Mouse (Mus musculus) R1 (cell line): ENCODE data around the gene H2afx.
"Not testable (repeated sequence)": the region's sequence is repeated elsewhere in the genome, so short reads cannot be mapped to it uniquely, and the experiment has no call there.

Source experiments
- DNase-seq: peaks from one replicate; pipeline ENCODE4 v3.0.0-alpha.2; 2018; ENCODE audit warnings: low read depth, low spot score

H2afx gene

DNA sequence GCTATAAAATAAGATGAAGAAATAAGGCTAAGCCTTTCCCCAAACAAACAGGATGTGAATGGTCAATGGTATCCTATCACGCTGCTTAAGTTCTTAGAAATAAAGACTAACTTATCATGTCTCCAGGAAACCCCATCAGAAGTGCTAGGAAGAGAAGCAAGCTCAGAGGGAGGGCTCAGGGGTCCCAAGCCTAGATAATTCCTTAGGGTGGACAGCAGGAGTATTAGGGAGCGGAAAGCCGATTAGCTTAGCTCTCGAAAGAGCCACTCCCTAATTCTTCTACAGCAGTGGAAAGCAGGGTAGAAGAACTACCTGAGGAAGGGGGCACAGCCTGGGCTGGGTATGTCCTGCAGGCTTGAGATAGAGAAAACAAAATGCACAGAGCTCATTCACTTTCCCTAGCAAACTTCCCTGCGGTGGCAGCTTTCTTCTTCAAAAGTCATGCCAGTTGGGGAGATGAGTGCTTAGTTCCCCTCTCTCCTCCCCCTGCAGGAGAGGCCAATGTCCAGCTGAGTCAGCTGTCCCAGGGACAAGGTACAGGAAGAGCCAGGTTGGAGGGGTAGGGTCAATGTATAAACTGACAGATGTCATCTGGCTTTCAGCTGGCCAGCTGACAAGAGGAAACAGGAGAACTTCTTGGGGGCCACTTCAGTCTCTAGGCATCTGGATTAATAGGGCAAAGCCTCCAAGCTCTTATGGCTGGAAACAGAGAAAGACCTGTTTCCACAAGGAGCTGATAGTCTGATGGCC lies 16.2 kb upstream of the H2afx start:
- no peak for DNase-seq

DNA sequence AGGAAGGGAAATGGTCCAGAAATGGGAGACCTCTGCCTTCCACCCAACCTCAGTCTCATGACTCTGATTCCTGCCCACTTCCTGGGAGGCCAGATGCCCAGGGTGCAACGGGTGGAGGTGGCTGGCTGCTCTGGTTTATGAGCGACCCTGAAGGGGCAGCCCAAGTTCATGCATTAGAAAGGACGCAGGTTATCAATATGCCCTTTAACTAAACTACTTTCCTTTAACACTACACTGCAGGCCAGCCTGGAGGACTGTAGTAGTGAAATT lies 15.7 kb upstream of the H2afx start:
- DNase-seq: no peak

DNA sequence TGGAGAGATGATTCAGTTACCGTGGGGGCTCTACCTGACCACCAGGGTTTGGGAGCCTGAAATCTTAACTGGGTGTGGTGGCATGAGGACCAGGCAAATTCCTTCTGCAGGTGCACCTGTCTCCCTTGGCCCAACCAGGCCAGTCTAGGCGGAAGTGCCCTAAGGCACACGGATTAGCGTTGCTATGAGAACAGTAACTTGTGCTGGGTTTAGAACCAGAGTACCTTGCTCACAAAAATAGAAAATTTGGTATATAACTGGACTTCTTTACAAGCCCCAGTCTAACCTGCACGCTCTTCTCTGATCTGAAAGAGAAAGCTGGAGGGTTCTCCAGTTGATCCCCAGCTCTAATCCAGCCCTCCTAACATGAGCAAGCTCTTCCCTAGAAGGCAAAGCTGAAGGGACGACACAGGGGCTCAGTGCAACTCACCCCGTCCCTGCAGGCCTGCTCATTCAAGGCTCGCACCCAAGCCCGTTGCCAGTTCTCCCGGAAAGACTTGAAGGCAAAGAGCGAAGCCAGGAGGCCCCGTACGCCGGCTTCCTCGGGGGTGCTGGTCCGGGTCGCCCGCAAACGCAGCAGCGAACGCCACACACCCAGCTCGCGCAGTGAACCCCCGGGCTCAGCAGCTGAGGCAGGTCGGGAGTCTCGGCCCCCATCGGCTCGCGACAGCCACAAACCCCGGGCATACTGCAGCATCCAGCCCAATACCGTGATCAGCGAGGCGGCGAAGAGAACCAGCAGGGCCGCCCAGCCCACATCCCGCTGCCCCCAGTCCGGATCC lies 15.2 kb upstream of the H2afx start:
- DNase-seq: peak; percentile 36

DNA sequence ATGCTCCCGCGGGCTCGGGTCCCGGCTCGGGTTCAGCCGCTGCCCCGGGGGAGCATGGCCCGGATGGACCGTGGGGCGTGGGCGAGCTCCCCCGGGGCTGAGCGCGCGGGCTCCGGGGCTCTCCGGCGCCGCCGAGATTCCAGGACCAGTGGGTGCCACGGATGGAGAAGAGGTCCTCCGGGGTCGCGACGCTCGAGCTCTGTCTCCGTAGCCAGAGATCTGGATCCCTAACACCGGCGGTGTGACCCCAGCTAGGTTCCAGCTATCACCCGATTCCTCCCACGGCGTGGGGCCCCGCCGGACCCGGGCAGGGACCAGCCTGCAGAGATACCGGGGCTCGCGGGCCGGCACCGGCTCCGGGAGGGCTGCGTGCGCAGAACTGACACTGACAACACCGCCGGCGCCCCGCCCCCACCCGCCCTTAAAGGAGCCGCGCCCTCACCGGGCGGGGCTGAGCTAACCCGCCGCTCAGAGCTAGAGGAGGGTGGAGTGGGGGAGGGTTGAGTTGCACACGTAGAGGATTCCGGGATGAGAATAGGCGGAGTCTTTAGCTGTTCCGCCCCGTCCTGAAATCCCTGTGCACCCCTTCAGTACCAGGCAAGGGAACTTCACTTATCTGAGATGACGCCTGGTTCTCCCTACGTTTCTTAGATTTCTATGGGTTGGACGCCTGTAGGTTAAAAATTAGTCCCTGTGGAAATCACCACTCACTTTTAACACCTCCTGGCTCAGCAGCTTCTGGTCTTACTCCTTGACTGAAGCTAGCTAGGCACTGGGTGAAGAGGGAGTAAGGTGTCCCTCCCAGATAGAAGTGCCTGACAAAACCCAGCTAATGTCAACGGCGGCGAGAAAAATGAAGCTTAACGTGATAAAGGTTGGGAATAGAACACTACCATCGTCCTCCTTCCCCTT lies 14.4 kb upstream of the H2afx start, which contains the start of gene C2cd2l:
Gene C2cd2l (minus strand): TSS at position 399 of the 912 bp plus-strand sequence.
- peak; percentile 98 for DNase-seq

DNA sequence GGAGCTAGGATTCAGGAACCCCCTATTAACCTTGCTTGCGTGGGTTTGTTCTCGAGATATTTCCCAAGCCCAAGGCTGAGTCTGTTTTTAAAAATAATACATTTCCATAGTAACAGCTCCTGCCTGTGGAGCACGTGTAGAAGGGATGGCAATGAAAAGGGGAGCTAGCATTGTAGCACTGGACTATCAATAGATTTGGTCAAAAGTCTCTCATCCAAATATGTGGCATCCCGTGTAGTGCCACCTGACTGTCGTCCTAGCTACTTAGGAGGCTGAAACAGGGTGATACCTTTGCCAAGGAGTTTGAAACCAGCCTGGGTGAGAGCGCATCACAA lies 13.7 kb upstream of the H2afx start:
- DNase-seq: no peak

DNA sequence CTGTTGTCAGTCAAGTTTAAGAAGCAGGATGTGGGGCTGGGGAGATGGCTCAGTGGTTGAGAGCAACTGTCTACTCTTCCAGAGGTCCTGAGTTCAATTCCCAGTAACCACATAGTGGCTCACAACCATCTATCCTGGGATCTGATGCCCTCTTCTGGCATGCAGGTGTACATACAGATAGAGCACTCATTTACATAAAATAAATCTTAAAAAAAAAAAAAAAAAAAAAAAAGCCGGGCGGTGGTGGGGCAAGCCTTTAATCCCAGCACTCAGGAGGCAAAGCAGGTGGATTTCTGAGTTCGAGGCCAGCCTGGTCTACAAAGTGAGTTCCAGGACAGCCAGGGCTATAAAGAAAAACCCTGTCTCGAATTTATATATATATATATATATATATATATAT lies 10.8 kb upstream of the H2afx start:
- DNase-seq: peak; percentile 23

DNA sequence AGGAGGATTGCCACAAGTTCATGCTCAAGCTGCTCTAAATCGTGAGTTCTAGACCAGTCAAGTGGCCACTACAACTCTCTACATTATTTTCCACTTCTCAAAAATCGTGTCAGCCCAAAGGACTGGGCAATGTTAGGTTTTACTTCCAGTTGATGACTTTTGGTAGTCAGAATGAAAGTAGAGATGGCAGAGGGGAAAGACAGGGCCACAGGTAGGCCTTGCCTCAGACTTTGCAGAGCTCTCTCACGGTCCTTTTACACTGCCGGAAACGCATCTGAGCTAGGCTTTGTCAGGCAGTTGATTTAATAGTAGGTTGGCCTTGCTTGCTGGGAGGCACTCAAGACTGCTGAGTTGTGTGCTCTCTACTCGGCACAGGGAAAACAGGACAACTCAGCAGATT lies 10.3 kb upstream of the H2afx start:
- no peak for DNase-seq

DNA sequence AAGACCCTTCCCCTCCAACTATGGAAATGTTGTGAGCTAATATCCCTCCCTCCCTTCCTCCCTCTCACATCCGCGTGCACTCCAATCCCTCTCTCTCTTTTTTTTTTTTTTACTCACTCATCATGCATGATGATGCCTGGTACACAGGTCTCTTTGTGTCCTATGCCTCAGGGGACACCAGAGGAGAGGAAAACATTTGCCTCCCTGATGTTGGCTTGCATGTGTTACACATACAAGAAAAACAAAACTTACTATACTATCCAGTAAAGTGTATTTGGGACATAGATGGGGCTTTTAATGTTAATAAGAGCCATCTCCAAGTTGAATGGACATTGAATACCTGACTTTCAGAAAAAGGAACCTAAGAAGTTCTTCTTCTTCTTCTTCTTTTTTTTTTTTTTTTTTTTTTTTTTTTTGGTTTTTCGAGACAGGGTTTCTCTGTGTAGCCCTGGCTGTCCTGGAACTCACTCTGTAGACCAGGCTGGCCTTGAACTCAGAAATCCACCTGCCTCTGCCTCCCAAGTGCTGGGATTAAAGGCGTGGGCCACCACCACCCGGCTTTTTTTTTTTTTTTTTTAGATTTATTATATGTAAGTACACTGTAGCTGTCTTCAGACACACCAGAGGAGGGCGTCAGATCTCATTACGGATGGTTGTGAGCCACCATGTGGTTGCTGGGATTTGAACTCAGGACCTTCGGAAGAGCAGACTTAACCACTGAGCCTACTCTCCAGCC lies 9.3 kb upstream of the H2afx start:
- DNase-seq: not testable (repeated sequence)

DNA sequence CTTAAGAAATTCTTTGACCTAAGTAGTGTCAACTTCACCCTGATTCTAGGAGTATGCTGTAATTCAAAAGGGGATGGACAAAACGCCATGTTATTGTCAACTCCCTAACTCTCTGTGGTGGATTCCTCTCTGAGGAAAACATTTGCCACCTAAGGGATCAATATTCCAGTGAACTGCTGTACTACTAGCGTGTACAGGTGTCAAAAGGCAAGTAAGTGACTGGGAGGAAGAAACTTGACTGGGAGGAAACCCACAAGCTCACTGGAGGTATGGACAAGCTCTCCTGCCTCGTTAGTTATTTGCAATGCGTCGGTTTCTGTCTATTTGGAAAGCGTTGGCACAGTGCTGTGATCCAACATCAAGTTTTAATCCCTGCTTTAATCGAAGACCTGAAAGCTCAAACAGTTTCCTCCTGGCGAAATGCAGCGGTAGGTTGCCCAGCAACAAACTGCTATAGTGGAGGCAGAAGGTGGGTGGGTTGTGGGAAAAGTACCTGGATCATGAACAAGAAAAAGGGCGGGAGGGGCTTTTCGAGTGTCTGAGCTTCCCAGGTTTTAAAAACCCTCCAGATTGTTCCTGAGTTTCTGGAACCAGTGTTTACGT lies 8.6 kb upstream of the H2afx start, which contains the start of gene Dpagt1:
Gene Dpagt1 (plus strand): TSS at position 252 of the 603 bp plus-strand sequence.
- DNase-seq: peak; percentile 83

DNA sequence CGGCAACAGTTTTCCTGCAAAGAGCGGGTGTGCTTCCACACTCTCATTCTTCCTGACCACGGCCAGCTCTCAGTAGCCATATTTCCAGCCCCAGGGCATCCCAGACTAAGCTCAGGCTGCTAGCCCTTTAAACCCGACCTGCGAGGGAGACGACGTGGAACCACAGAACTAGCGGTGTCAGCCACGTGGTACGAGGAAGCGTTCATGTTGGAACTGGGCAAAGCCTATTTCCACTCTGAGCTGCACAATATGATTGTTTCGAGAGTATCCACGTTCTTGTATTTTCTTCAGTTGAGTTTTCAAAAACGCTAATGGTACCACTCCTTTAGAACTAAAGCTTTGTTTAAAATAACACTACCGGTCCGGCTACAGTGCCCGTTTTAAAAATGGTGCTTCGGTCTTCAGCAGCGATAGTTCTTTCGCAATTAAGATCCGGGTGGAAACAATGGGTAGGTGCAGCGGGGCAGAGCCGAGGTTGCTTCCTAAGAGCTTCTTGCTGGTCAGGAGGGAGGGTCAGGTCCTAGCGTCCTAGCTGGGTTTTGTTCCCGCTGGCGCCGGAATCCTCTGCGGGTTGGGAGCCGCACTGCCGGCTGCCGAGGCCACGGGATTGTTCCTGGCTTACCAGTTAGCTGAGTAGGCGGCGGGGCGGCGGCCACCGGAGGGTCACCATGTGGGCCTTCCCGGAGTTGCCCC lies 8.0 kb upstream of the H2afx start:
- peak; percentile 95 for DNase-seq

DNA sequence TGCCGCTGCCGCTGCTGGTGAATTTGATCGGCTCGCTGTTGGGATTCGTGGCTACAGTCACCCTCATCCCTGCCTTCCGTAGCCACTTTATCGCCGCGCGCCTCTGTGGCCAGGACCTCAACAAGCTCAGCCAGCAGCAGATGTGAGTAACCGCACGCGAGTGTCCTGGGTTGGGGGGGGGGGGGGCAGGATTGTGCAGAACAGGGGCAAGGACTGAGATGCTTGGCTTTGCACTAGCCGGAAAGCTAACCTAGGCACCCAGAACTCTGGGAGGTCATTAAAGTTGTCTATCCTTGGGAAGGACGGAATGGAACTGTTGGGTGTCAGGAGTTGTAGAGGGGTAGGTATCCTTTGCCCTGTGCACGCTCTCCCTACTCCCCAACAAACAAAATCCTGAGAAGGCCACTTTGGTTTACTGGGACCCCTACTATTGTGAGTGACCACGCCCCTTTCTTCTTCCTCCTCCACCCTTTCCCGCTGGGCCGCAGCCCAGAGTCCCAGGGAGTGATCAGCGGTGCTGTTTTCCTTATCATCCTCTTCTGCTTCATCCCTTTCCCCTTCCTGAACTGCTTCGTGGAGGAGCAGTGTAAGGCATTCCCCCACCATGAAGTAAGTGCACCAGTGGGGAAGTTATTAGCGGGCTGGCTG lies 7.3 kb upstream of the H2afx start:
- DNase-seq: peak; percentile 74

DNA sequence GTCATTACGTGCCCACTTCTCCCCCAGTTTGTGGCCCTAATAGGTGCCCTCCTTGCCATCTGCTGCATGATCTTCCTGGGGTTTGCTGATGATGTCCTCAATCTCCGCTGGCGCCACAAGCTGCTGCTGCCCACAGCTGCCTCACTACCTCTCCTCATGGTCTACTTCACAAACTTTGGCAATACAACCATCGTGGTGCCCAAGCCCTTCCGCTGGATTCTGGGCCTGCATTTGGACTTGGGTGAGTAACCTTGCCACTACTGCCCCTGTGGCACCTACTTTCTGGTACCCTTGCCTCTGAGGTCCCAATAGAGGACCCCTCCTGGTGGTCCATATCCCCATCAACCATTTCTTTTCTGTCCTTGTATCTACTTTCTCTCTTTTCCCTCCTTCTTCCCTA lies 6.6 kb upstream of the H2afx start:
- DNase-seq: no peak

DNA sequence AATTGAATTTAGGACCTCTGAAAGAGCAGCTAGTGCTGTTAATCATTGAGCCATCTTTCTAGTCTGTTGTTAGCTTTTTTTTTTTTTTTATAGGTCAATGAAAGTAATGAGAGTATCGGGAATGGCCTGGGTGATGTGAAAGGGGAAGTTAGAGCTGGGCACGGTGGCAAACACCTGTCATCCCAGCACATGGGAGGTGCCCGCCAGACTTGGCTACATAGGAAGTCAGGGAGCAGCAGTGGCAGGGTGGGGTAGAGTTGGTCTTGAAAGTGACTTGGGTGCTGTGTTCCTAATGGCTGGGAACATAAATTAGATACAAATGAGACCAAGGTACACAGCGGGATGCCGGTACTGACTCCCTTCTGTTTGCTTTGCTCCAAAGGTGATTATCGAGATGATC lies 3.8 kb upstream of the H2afx start:
- DNase-seq: no peak

DNA sequence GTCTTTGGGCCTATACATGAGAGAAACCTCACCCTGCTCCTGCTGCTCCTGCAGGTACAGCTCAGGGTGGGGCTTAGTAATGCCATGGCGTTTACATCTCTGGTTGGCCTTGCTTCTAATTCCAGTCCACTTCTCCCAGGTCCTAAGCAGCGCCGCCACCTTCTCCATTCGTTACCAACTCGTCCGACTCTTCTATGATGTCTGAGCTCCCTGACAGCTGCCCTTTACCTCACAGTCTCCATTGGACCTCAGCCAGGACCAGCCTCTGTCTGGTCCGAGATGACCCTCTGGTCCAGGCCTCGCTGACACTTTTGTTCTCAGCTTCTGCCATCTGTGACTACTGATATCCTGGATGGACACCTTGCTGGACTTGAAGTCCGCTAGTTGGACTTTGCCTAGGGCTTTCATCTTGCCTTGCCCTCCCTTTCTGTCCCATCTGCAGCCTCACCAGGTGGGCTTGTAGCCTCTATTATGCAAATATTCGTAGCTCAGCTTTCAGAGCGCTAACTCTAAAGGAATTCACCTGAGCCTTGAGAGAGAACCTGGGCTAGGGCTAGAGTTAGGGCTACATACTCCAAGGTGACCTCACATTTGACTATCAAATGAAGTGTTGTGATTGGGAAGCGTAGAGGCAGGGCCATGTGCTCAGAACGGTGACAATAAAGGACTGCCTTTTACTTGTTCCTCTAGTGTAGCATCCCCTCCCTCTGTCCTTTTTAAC lies 1.4 kb upstream of the H2afx start:
- peak; percentile 97 for DNase-seq

DNA sequence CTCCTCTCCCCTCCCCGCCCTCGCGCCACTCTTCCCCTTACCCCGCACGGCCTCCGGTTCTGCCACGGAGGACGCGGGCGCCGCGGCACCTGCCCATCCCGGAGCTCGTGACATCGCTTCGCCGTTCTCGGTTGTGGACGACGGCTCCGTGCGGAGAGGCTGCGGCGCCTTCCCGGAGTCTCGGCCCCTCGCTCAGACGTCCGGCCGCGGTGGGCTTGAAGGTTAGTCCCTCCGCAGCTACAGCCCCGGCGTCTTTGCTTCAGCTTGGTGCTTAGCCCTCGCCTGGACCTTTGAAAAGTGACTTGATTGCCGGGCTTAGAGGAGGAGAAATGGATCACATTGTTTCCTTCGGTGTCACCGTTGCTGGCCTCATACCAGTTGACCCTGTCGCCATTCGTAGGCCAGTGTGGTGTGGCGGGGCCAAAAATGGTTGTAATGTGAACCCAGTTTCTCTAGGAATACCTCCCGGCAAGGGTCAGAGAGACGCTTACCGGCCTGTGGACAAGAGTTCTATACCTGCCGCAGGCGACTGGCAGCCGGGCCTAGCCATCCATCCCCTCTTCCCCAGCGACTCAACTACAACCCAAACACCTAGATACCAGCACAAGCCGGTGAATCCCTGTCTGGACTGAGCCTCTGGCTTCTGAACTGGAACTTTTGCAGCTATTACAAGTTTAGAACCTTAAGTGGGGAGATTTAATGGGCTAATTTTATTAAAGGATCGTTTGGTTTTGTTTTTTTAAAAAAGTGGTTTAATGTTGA lies 1.0 kb downstream of the H2afx start:
- peak; percentile 57 for DNase-seq

DNA sequence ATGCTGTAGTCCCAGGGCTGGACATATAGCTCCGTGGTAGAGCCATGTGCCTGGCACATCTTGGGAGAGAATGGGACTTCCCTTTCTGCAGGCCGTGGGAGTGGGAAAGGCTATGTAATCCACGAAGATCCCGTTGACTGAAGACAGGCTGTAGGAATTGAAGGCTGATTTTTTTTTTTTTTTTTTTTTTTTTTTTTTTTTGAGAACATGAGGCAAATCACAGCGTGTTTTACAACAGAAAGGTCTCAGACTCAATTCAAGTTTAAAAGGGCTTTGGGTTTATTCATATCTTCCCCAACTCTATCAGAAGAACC lies 1.6 kb downstream of the H2afx start:
- peak; percentile 34 for DNase-seq

DNA sequence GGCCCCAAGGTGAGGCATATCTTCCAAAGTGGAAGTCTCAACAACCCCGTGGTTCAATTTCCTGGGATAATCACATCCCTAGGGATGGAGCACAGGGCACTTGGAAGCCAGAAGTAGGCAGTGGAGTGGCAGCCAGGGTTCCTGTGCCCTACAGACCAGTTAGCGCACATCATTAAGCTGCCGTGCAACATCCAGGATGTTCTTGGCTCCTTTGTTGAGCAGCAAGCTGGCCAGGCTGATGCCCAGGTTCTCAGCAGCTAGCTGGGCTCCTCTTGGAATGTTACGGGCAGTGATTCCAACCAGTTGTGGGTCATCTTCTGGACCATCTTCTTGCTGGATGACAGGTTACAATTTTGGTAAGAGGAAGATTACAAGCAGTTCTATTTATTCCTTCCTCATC lies 2.0 kb downstream of the H2afx start:
- not testable (repeated sequence) for DNase-seq

DNA sequence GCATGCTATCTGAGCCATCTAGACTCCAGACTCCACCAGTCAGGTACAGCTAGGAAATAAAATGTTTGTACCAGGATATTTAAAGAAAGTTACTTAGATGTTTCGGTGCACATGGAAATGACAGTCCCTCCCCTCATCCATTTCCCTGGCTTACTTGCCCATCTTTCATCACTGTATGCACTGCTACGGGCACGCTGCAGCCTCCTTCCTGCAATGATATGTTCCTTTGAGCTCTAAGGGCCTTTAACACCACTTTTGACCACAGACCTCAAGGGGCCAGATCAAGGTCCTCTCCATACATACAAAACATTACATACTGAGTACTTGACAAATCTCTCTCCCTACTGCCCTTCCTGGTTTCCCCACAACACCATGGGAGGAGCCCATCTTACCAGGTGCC lies 2.5 kb downstream of the H2afx start:
- DNase-seq: peak; percentile 33
